Mouse (Mus musculus): ENCODE data around the gene Mst1. TPM values are rescaled to one million over a fixed set of nuclear protein-coding genes. Genes with fewer than 3 reads are reported as not detected.

Gene Mst1
- polyA plus RNA-seq, 1 experiment from 2014 or later: 18.6 TPM

DNA sequence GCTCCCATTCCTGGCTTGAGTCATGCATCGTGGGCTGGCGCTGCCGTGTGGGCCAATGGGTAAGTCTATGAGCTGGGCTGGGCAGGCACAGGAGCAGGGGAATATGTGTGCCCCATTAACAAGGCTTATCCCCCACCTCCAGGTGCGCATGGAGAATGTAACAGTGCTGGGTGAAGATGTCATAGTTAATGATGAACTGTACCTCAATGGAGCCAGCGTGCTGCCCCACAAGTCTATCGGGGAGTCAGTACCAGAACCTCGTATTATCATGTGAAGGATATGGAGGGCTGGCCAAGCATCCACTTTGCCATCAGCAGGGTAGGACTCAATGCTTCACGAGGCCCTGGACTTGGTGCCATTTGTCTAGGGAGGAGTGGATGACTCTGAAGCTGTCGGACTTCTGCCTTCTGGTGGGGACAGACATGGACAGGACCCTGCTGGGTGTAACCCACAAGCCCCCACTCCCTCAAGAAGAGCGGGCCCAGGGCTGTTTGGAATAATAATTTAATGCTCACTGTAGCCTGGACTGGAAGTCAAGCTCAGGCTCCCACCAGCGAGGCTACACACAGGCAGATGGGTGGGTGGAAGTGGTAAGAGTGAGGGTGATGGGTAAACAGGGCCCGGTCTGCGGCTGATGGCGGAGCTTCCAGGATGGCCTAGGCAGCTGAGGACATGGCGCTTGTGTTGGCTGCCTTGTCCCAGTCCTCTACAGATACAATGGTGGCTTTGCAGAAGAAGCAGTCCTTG, 28.9 kb upstream of the Mst1 start:
- H3K9ac ChIP-seq: no peak overlapping the region
- H3K27ac ChIP-seq: peak overlapping the region; percentile 35
- ATAC-seq (ENCODE audit: low read depth) (no peak), DNase-seq (no peak)
- no peak overlapping the region for H3K4me2 ChIP-seq
- H3K4me1 ChIP-seq (replicated peaks): peaks cover 76% of the 10 kb centered on the region
- no peaks in the 10 kb centered on the region for H3K27me3 ChIP-seq
- peaks cover 72% of the 10 kb centered on the region for H3K36me3 ChIP-seq
- H3K4me3 ChIP-seq (replicated peaks): no peak overlapping the region
- 92% methylated on average over 15 of the region's 15 CpGs for WGBS (ENCODE audit: insufficient replicate concordance)
- no peaks in the 10 kb centered on the region for H3K9me3 ChIP-seq (replicated peaks)

DNA sequence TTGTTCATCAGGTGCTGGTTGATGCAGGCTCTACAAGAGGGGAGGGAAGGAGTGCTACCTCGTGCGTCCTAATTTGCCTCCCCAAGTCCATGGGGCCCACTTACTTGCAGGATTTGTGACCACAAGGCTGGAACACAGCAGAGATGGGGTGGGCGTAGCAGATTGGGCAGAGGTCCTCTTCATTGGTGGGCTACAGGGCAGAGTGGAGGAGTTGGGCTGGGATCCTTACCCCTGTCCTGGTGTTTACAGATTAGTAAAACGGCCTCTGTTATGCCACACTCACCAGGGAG, 28.4 kb upstream of the Mst1 start:
- peak overlapping the region; percentile 1; the same call in 1 of the 2 replicates for H3K27ac ChIP-seq
- peaks cover 72% of the 10 kb centered on the region for H3K36me3 ChIP-seq
- no peak overlapping the region for H3K4me2 ChIP-seq
- H3K9me3 ChIP-seq (replicated peaks): no peaks in the 10 kb centered on the region
- H3K4me3 ChIP-seq (replicated peaks): no peak overlapping the region
- no peak overlapping the region for H3K9ac ChIP-seq
- no peaks in the 10 kb centered on the region for H3K27me3 ChIP-seq
- DNase-seq (no peak), ATAC-seq (ENCODE audit: low read depth) (no peak)
- H3K4me1 ChIP-seq (replicated peaks): peaks cover 71% of the 10 kb centered on the region
- WGBS (ENCODE audit: insufficient replicate concordance): 85% methylated on average over 4 of the region's 4 CpGs

DNA sequence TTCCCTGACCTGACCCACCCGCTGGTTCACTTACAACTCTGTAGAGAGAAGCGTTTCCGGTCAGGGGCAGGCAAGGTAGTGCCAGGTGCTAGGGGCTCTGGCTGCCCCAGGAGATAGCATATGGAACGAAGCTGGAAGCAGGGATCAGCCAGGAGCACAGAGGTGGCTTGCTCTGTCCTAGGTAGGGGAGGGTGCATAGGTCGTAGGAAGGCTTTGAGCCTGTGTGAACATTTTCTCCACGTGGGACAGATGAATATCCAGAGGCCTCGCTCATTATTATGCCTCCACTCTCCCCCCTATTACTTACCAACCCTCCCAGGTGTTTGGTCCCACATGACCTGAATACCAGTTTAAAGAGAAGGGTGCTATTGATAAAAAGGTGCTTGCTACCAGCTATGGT, 27.8 kb upstream of the Mst1 start:
- Histone ChIP-seq H3K27ac (peak overlapping the region; percentile 14; the same call in 1 of the 2 replicates), H3K9ac (no peak overlapping the region), H3K4me2 (no peak overlapping the region), H3K36me3 (peaks cover 72% of the 10 kb centered on the region), H3K4me1 (replicated peaks) (peaks cover 66% of the 10 kb centered on the region), H3K4me3 (replicated peaks) (no peak overlapping the region), H3K27me3 (no peaks in the 10 kb centered on the region), H3K9me3 (replicated peaks) (no peaks in the 10 kb centered on the region)
- ATAC-seq (ENCODE audit: low read depth): no peak
- no peak for DNase-seq
- 70% methylated on average over 7 of the region's 7 CpGs for WGBS (ENCODE audit: insufficient replicate concordance)

DNA sequence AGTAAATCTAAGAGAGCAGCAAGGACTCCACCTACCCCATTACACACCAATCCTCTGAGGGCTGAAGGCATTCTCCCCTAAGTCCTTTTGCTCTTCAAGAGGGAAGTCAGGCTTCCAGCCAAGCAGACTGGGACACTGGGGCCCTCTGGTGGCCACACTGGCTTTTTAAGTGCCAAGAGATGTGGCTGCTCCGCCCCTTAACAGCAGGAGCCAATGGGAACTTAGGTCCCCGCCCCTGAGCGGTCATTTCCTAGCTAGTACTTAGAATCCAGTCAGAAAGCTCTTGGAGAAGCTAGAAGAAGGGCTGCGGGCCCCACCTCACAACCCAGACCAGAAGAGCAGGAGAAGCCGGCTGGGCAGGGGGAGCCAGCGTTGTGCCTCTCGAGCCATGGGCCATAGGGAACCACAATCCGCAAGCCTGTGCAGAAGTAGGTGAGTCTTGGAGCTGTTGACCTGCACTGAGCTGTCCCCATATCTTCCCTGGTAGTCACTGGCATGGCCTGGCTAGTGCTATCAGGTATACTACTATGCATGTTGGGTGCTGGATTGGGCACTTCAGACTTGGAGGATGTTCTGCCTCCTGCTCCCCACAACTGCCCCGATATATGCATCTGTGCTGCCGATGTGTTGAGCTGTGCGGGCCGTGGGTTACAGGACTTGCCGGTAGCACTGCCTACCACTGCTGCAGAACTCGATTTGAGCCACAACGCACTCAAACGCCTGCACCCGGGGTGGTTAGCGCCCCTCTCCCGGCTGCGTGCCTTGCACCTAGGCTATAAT, 27.2 kb upstream of the Mst1 start, which contains the start of gene Amigo3:
Amigo3 (plus strand) TSS at position 275 of the 780 bp plus-strand sequence.
- Histone ChIP-seq H3K9me3 (replicated peaks) (no peaks in the 10 kb centered on the region), H3K4me3 (replicated peaks) (0 out of 2 replicates have a peak within 1 kb of the TSS, but pooled peaks have one; percentile 7), H3K36me3 (peaks cover 77% of the 10 kb centered on the region), H3K27me3 (no peaks in the 10 kb centered on the region), H3K4me1 (replicated peaks) (peaks cover 59% of the 10 kb centered on the region), H3K9ac (peak within 1 kb of the TSS; percentile 51; the same call in 1 of the 2 replicates), H3K27ac (peak within 1 kb of the TSS; percentile 63), H3K4me2 (peak within 1 kb of the TSS; percentile 46; the same call in 1 of the 2 replicates)
- peak; percentile 92 for DNase-seq
- WGBS (ENCODE audit: insufficient replicate concordance): 55% methylated on average over 20 of the region's 20 CpGs
- peak; percentile 30 for ATAC-seq (ENCODE audit: low read depth)

DNA sequence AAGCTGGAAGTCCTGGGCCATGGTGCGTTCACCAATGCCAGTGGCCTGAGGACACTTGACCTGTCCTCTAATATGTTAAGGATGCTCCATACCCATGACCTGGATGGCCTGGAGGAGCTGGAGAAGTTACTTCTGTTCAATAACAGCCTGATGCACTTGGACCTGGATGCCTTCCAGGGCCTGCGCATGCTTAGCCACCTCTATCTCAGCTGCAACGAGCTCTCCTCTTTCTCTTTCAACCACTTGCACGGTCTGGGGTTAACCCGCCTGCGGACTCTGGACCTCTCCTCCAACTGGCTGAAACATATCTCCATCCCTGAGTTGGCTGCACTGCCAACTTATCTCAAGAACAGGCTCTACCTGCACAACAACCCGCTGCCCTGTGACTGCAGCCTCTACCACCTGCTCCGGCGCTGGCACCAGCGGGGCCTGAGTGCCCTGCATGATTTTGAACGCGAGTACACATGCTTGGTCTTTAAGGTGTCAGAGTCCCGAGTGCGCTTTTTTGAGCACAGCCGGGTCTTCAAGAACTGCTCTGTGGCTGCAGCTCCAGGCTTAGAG, 26.5 kb upstream of the Mst1 start:
- Histone ChIP-seq H3K27me3 (no peaks in the 10 kb centered on the region), H3K4me2 (no peak overlapping the region)

DNA sequence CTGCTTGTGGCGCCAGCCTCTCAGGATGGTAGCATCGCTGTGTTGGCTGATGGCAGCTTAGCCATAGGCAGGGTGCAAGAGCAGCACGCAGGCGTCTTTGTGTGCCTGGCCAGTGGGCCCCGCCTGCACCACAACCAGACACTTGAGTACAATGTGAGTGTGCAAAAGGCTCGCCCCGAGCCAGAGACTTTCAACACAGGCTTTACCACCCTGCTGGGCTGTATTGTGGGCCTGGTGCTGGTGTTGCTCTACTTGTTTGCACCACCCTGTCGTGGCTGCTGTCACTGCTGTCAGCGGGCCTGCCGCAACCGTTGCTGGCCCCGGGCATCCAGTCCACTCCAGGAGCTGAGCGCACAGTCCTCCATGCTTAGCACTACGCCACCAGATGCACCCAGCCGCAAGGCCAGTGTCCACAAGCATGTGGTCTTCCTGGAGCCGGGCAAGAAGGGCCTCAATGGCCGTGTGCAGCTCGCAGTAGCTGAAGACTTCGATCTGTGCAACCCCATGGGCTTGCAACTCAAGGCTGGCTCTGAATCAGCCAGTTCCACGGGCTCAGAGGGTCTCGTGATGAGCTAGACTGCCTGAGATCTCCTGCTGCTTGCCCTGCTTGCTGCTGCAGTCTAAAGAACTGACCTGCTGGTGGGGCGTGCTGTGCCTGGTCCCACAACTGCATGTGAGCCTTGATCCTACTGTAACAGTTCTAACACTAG, 25.8 kb upstream of the Mst1 start:
- DNase-seq (no peak), ATAC-seq (ENCODE audit: low read depth) (no peak)
- Histone ChIP-seq H3K27ac (no peak overlapping the region), H3K4me3 (replicated peaks) (no peak overlapping the region), H3K9ac (no peak overlapping the region), H3K36me3 (peaks cover 91% of the 10 kb centered on the region), H3K9me3 (replicated peaks) (no peaks in the 10 kb centered on the region), H3K4me1 (replicated peaks) (peaks cover 50% of the 10 kb centered on the region), H3K4me2 (no peak overlapping the region), H3K27me3 (no peaks in the 10 kb centered on the region)
- 91% methylated on average over 22 of the region's 22 CpGs for WGBS (ENCODE audit: insufficient replicate concordance)

More for the DNA sequence above, 26.5 kb upstream of the Mst1 start:
- 92% methylated on average over 15 of the region's 15 CpGs for WGBS (ENCODE audit: insufficient replicate concordance)
- DNase-seq (no peak), ATAC-seq (ENCODE audit: low read depth) (no peak)
- H3K27ac ChIP-seq: peak overlapping the region; percentile 63; the same call in 1 of the 2 replicates
- no peak overlapping the region for H3K4me3 ChIP-seq (replicated peaks)
- peaks cover 53% of the 10 kb centered on the region for H3K4me1 ChIP-seq (replicated peaks)
- no peaks in the 10 kb centered on the region for H3K9me3 ChIP-seq (replicated peaks)
- peaks cover 83% of the 10 kb centered on the region for H3K36me3 ChIP-seq
- 0 out of 2 replicates have a peak overlapping the region, but pooled peaks have one; percentile 51 for H3K9ac ChIP-seq

DNA sequence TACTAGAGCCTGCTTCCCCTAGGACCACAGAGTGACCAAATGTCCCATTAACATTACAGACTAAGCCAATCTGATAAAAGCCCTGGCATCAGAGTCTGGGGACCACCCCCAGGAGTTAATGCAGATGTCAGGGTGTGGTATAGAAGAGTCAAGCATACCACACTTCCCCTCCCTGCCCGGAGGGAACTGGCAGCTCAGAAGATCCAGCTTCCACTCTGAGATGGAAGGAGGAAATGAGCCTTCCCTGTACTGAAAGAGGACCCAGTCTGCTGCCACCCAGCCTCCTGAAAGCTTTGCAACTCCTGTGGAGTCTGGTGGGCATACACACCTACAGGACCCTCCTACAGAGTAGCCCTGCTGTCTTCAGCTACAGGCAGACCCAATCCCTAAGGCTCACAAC, 25.2 kb upstream of the Mst1 start:
- DNase-seq (no peak), ATAC-seq (ENCODE audit: low read depth) (no peak)
- H3K4me3 ChIP-seq (replicated peaks): no peak overlapping the region
- H3K9ac ChIP-seq: no peak overlapping the region
- WGBS (ENCODE audit: insufficient replicate concordance): 50% methylated on average over 1 of the region's 1 CpGs
- peaks cover 44% of the 10 kb centered on the region for H3K4me1 ChIP-seq (replicated peaks)
- H3K9me3 ChIP-seq (replicated peaks): no peaks in the 10 kb centered on the region
- no peak overlapping the region for H3K4me2 ChIP-seq
- peaks cover 95% of the 10 kb centered on the region for H3K36me3 ChIP-seq
- no peaks in the 10 kb centered on the region for H3K27me3 ChIP-seq
- H3K27ac ChIP-seq: no peak overlapping the region

DNA sequence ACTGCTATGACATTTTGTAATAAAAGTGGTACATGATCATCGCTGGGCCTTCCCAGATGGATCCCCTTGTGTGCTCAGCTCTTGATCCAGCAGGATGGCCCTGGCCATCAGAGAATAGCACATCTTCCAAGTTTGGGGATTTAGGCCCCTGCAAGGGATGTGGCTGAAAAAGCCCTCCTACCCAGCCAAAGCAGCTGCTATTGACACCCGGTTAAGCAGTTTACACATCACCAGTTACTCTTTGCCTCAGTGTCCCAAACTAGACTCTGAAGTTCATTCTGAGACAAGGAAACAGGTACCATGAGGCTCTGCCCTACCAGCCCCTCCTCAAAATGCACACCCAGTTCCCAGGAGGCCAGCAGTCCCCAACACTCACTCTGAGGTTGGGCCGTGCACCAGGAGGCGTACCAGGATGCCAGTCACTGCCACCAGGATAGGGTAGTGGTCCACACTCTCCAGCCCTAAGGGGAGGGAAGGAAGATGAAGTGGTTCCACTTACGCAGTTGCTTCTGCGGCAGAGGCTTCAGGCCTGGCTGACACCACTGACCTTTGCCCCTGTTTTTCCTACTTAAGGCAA, 24.5 kb upstream of the Mst1 start:
- DNase-seq (no peak), ATAC-seq (ENCODE audit: low read depth) (no peak)
- WGBS (ENCODE audit: insufficient replicate concordance): 92% methylated on average over 6 of the region's 6 CpGs
- H3K27ac ChIP-seq: no peak overlapping the region
- peaks cover 42% of the 10 kb centered on the region for H3K4me1 ChIP-seq (replicated peaks)
- no peak overlapping the region for H3K4me3 ChIP-seq (replicated peaks)
- peaks cover 95% of the 10 kb centered on the region for H3K36me3 ChIP-seq
- no peak overlapping the region for H3K4me2 ChIP-seq
- H3K27me3 ChIP-seq: no peaks in the 10 kb centered on the region
- H3K9ac ChIP-seq: no peak overlapping the region
- H3K9me3 ChIP-seq (replicated peaks): no peaks in the 10 kb centered on the region

DNA sequence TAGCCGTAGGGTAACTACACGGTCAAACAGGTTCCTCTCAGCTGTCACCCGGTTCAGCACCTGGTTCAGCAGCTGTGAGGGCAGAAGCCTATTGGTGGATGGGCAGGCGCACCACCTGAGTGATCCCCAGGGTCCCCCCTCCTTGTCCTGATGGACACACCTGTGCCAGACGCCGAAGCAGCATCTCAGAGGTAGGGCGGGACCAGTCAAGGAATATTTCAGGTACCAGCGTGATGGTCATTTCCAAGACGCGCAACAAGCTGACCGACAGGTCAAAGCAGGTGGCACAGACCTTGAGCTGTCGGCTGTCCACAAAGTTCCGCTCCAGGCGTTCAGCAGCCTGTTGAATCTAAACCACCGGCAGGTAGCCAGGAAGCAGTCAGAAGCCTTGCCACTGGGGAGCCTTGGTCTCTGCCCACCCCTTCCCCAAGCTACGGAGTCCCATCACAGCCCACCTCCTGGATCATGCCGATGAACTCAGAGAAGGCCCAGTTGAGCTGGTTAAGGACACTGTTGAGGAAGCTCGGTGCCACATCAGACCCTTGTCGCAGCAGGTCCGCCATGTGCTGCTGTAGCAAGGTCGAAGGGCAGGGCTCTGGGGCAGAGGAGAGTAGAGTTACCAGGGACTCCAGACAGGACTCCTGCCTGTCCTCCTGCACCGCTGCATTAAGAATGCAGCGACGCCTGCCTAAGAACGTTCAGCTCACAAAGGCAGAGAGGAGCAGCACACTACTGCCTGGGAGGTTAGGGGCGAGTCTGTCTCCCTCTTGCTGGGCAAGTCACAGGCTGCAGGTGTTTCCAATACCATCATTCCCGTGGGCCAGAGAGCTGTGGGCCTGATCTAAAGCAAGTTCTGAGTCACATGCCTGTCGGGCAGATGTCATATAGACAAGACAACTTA, 23.6 kb upstream of the Mst1 start:
- no peaks in the 10 kb centered on the region for H3K9me3 ChIP-seq (replicated peaks)
- peaks cover 49% of the 10 kb centered on the region for H3K4me1 ChIP-seq (replicated peaks)
- no peak overlapping the region for H3K9ac ChIP-seq
- no peak overlapping the region for H3K27ac ChIP-seq
- ATAC-seq (ENCODE audit: low read depth) (no peak), DNase-seq (no peak)
- H3K36me3 ChIP-seq: peaks cover 95% of the 10 kb centered on the region
- H3K4me3 ChIP-seq (replicated peaks): no peak overlapping the region
- no peaks in the 10 kb centered on the region for H3K27me3 ChIP-seq
- H3K4me2 ChIP-seq: no peak overlapping the region
- WGBS (ENCODE audit: insufficient replicate concordance): 87% methylated on average over 28 of the region's 28 CpGs

DNA sequence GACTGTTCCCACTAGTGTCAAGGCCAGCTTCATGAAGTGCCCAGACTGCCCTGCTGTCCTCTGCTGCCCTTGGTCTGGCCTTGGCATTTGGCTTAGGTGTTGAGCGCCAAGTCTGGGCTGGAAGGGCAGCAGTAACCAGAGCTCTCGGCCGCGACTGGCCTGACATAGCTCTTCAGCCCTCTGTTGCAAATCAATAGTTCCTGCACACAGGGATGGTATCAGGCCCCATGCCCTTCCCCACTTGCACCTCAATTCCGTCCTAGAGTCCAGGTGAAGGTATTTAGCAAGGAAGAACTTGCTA, 23.0 kb upstream of the Mst1 start:
- ATAC-seq (ENCODE audit: low read depth) (no peak), DNase-seq (no peak)
- H3K27me3 ChIP-seq: no peaks in the 10 kb centered on the region
- peaks cover 95% of the 10 kb centered on the region for H3K36me3 ChIP-seq
- 88% methylated on average over 5 of the region's 5 CpGs for WGBS (ENCODE audit: insufficient replicate concordance)
- no peaks in the 10 kb centered on the region for H3K9me3 ChIP-seq (replicated peaks)
- H3K4me1 ChIP-seq (replicated peaks): peaks cover 52% of the 10 kb centered on the region
- no peak overlapping the region for H3K9ac ChIP-seq
- H3K4me2 ChIP-seq: no peak overlapping the region
- no peak overlapping the region for H3K27ac ChIP-seq
- no peak overlapping the region for H3K4me3 ChIP-seq (replicated peaks)
